Mouse (Mus musculus) liver, postnatal 0 days (tissue): ENCODE results near the gene 5730522E02Rik. TPM values are rescaled to one million over a fixed set of nuclear protein-coding genes. Genes with fewer than 3 reads are reported as not detected.

Experiments
- ATAC-seq: fragments of 200-750 bp; cut with Nextera tagmentation; 2 replicates; pipeline ENCODE4 v1.8.0; 2017; ENCODE audit warnings: mild to moderate bottlenecking, moderate library complexity
- DNase-seq: peaks from one replicate; pipeline ENCODE4 v3.0.0-alpha.2; 2016
- H3K27ac ChIP-seq: fragments of 300-500 bp; sonication (generic); 2 replicates; pipeline ENCODE4 v1.5.1; 2014; ENCODE audit warnings: antibody characterized with exemption, moderate library complexity, mild to moderate bottlenecking, low read depth
- H3K27me3 ChIP-seq: fragments of 300-500 bp; sonication (generic); 2 replicates; pipeline ENCODE4 v1.6.1; 2014; ENCODE audit warnings: low read length, control low read depth, mixed read lengths; ENCODE audit not compliant: insufficient read depth
- H3K36me3 ChIP-seq: fragments of 300-500 bp; sonication (generic); replicated peaks from 2 replicates; pipeline ENCODE4 v1.6.1; 2014; ENCODE audit warnings: mild to moderate bottlenecking, control low read depth, low read length, moderate library complexity, mixed read lengths; ENCODE audit not compliant: insufficient read depth
- H3K4me1 ChIP-seq: fragments of 300-500 bp; sonication (generic); 2 replicates; pipeline ENCODE4 v1.6.1; 2014; ENCODE audit warnings: antibody characterized with exemption, mild to moderate bottlenecking, control low read depth; ENCODE audit not compliant: insufficient read depth
- H3K4me2 ChIP-seq: fragments of 300-500 bp; sonication (generic); 2 replicates; pipeline ENCODE4 v1.6.1; 2014; ENCODE audit warnings: low read depth, mild to moderate bottlenecking, low read length, moderate library complexity, mixed read lengths
- H3K4me3 ChIP-seq: fragments of 300-500 bp; sonication (generic); 2 replicates; pipeline ENCODE4 v1.5.1; 2014; ENCODE audit warnings: low read depth, low read length
- H3K9ac ChIP-seq: fragments of 300-500 bp; sonication (generic); replicated peaks from 2 replicates; pipeline ENCODE4 v1.6.1; 2014; ENCODE audit warnings: mild to moderate bottlenecking, moderate library complexity
- H3K9me3 ChIP-seq: fragments of 300-500 bp; sonication (generic); 2 replicates; pipeline ENCODE4 v1.6.1; 2016; ENCODE audit warnings: mild to moderate bottlenecking, control low read depth, low read length, mixed read lengths
- CTCF ChIP-seq: sonication (generic); IDR thresholded peaks from 2 replicates; pipeline ENCODE4 v1.5.1; 2016; ENCODE audit warnings: antibody characterized with exemption, low read depth
- EP300 ChIP-seq: IDR thresholded peaks from 2 replicates; pipeline ENCODE4 v1.6.1; 2016; ENCODE audit warnings: antibody characterized with exemption, low read depth, mild to moderate bottlenecking
- WGBS: fragments of 180-500 bp; shearing (Covaris S2); extraction: QIAGEN DNeasy Blood & Tissue Kit; methylation state at CpG from one replicate; pipeline ENCODE4 v1.1.7; 2014; ENCODE audit not compliant: insufficient replicate concordance; 5-methylcytosine and 5-hydroxymethylcytosine counted together
- polyA plus RNA-seq: library from polyadenylated mRNA; unstranded; fragments of >200 nt; fragmentation: Nextera tagmentation; extraction: Ambion mirVana; gene quantifications from 2 replicates; pipeline ENCODE4 v1.2.1, GENCODE M21; 2015

5730522E02Rik gene
- polyA plus RNA-seq, 1 experiment from 2014 or later = 0.68 TPM

GRCm38 (mm10) chr11:26096095-26096494, 114.5 kb downstream of the 5730522E02Rik start:
- H3K36me3 ChIP-seq = no peaks in the 10 kb centered on the region
- ATAC-seq (no peak), DNase-seq (no peak)
- no peaks in the 10 kb centered on the region for H3K9me3 ChIP-seq
- H3K27ac ChIP-seq = no peak overlapping the region
- no peak overlapping the region for H3K4me2 ChIP-seq
- H3K4me3 ChIP-seq = no peak overlapping the region
- H3K9ac ChIP-seq = no peak overlapping the region
- no peaks in the 10 kb centered on the region for H3K4me1 ChIP-seq
- H3K27me3 ChIP-seq = no peaks in the 10 kb centered on the region
- WGBS = 60% methylated on average over 1 of the region's 1 CpGs
- TF ChIP-seq EP300 (no peak), CTCF (no peak)

GRCm38 (mm10) chr11:26088993-26089392, 121.6 kb downstream of the 5730522E02Rik start:
- H3K9ac ChIP-seq = no peak overlapping the region
- ATAC-seq = no peak
- H3K36me3 ChIP-seq = no peaks in the 10 kb centered on the region
- TF ChIP-seq EP300 (no peak), CTCF (no peak)
- H3K27ac ChIP-seq = no peak overlapping the region
- DNase-seq = no peak
- 72% methylated on average over 5 of the region's 5 CpGs for WGBS
- H3K9me3 ChIP-seq = no peaks in the 10 kb centered on the region
- H3K4me1 ChIP-seq = no peaks in the 10 kb centered on the region
- no peaks in the 10 kb centered on the region for H3K27me3 ChIP-seq
- no peak overlapping the region for H3K4me2 ChIP-seq
- H3K4me3 ChIP-seq = no peak overlapping the region

GRCm38 (mm10) chr11:26086679-26087078, 123.9 kb downstream of the 5730522E02Rik start:
- Histone ChIP-seq H3K9ac (no peak overlapping the region), H3K9me3 (no peaks in the 10 kb centered on the region), H3K4me1 (no peaks in the 10 kb centered on the region), H3K36me3 (no peaks in the 10 kb centered on the region), H3K4me3 (no peak overlapping the region), H3K27me3 (no peaks in the 10 kb centered on the region), H3K4me2 (no peak overlapping the region), H3K27ac (no peak overlapping the region)
- ATAC-seq (no peak), DNase-seq (no peak)
- no peak for TF ChIP-seq EP300
- no peak for TF ChIP-seq CTCF
- 77% methylated on average over 7 of the region's 7 CpGs for WGBS

- Histone ChIP-seq H3K4me1 (no peaks in the 10 kb centered on the region), H3K4me3 (no peak overlapping the region), H3K4me2 (no peak overlapping the region), H3K27me3 (no peaks in the 10 kb centered on the region), H3K36me3 (no peaks in the 10 kb centered on the region), H3K9me3 (no peaks in the 10 kb centered on the region), H3K9ac (no peak overlapping the region), H3K27ac (no peak overlapping the region)
- 48% methylated on average over 6 of the region's 6 CpGs for WGBS
- no peak for ATAC-seq
- no peak for DNase-seq
- no peak for TF ChIP-seq EP300
- TF ChIP-seq CTCF = no peak
Measured at GRCm38 (mm10) chr11:26085380-26086035, 125.1 kb downstream of the 5730522E02Rik start.

DNA sequence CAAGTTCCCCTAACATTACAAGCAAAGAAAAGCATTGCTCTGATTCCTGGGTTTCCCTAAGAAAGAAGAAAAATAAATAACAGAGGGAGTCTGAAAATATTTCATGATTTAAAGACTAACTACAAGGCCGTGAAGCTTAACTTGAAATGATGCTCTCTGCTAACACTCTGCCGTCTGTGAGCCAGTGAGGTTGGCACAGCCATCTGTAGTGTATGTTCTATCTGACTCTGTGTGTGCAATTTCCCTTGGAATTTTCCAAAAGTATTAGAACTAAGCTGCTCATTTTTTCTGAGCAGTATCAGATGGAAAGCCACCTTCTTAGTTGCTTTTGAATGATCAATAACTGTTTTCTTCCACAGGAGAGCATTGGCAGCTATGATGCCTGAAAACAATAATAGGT, 134.2 kb downstream of the 5730522E02Rik start:
- DNase-seq = no peak
- Histone ChIP-seq H3K36me3 (no peaks in the 10 kb centered on the region), H3K27ac (no peak overlapping the region), H3K27me3 (no peaks in the 10 kb centered on the region), H3K4me2 (no peak overlapping the region), H3K4me1 (no peaks in the 10 kb centered on the region), H3K4me3 (no peak overlapping the region), H3K9me3 (no peaks in the 10 kb centered on the region), H3K9ac (no peak overlapping the region)
- TF ChIP-seq CTCF (no peak), EP300 (no peak)
- WGBS = 61% methylated on average over 2 of the region's 2 CpGs
- ATAC-seq = no peak

GRCm38 (mm10) chr11:26075536-26075935, 135.0 kb downstream of the 5730522E02Rik start:
- no peak overlapping the region for H3K4me3 ChIP-seq
- H3K4me1 ChIP-seq = no peaks in the 10 kb centered on the region
- DNase-seq = no peak
- no peaks in the 10 kb centered on the region for H3K9me3 ChIP-seq
- H3K36me3 ChIP-seq = no peaks in the 10 kb centered on the region
- no peak overlapping the region for H3K9ac ChIP-seq
- 78% methylated on average over 6 of the region's 6 CpGs for WGBS
- H3K27ac ChIP-seq = no peak overlapping the region
- ATAC-seq = no peak
- no peak for TF ChIP-seq EP300
- no peak for TF ChIP-seq CTCF
- no peaks in the 10 kb centered on the region for H3K27me3 ChIP-seq
- H3K4me2 ChIP-seq = no peak overlapping the region
